Mouse (Mus musculus) urinary bladder, postnatal 4 days (tissue): ENCODE data around the gene Mctp1.
A peak's percentile ranks its signal among the peaks of the same experiment; 100 is the strongest.
"Not testable (repeated sequence)": the region's sequence is repeated elsewhere in the genome, so short reads cannot be mapped to it uniquely, and the experiment has no call there.

Experiments used
- DNase-seq, 2 experiments: peaks; one replicate each; pipeline ENCODE4 v3.0.0; 2021 to 2022; ENCODE audit warnings: low spot score in 2 of 2

The Mctp1 gene

DNA sequence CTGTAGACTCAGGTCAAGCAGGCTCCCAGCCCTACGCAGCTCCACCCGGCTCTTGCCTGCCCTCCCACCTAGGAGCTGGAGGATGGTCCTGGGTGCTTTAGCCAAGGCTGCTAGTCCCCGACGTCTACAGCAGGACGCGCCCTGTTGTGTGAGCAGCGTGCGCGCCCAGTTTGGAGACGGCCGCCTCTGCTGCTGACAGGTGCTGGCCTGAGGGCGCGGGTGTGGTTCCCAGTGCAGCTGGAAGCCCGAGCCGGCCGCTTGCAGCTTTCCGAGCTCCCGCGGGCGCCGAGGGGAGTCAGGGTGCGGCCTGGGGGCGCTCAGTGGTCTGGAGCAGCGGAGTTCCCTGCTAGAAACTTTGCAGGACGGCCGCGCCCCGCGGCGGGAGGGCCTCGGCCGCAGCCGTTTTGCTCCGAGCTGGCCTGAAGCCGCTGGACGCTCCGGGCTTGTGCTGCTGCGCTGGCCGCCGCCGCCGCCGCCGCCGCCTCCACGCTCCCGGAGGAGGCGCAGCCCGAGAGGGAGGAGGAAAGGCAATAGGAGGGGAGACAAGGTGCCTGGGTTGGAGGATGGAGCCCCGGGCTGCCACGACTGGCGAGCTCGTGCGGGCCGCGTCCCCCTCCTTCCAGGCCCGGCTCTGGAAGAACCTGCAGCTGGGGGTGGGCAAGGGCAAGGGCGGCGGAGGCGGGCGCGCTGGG is at the start of gene Mctp1:
Mctp1 (plus strand) TSS at position 564 of the 692 bp plus-strand sequence.
- peak; percentile 57 to 70 for DNase-seq

DNA sequence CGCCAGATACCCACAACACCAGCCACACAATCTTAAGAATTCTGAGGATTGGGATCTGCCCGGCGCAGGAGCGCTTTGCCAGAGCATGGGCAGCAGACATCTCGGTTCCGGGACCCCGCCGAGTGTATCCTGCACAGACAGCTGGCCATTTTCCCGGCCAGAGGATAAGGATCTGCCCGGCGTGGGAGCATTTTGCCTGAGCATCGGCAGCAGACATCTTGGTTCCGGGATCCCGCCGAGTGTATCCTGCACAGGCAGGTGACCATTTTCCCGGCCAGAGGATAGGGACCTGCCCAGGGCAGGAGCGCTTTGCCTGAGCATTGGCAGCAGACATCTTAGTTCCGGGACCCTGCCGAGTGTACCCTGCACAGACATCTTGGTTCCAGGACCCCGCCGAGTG is 38.4 kb upstream of the Mctp1 start:
- not testable (repeated sequence) for DNase-seq

DNA sequence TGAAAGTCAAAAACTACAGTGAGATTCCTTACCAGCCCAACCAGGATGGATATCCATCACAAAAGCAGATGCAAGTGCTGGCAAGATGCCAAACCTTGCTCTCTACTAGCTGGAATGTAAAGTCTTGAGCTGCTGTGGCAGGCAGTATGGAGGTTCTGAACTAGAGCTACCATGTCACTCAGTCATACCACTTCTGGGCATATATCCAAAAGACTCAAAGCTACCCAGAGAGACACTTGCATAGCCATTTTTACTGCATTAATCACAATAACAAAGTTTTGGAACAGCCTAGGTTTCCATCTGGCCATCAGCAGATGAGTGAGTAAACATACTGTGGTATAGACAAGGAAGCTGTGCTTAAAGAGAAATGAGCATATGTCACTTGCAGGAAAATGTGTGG is 25.6 kb upstream of the Mctp1 start:
- DNase-seq = no peak

DNA sequence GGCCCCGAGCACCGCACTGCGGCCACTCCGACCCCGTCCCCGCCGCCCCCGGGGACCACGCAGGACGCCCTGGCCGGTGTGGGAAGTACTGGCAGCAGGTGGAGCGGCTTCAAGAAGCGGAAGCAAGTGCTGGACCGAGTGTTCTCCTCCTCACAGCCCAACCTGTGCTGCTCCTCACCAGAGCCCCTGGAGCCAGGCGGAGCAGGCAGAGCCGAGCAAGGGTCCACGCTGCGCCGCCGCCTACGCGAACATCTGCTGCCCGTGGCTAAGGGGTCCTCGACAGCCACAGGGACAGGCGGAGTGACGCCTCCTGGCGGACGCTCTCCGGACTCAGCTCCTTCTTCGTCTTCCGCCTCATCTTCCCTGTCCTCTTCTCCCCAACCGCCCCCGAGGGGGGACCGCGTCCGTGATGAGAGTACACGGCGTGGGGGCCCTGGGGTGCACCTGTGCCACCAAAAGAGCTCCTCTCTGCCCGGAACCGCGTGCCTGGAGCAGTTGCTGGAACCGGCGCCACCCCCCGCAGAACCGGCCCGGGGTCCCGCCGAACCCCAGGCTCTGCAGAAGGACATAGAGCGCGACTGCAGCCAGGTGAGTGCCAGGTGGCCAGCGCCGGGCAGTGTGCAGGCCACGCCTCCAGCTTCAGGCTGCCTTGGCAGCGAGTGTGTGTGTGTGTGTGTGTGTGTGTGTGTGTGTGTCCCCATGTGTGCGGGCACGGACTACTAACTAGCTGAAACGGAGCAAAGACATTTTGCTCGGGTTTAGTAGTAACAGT is 515 bp downstream of the Mctp1 start:
- DNase-seq = peak; percentile 35 to 62

DNA sequence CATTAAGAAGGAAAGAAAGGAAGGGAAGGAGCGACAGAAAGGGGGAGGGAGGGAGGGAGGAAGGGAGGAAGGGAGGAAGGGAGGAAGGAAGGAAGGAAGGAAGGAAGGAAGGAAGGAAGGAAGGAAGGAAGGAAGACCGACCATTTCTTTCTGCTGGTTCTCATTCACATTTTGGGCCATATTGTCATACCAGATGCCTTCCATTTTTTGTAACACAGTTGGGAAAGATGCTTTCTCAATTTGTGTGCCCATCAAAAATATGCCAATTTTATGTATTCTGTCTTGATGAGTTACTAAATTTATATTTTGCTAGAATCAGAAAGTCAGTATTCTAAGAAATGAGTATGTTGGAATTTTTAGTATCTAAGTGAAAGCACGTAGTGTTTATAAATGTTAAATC is 4.3 kb downstream of the Mctp1 start:
- no peak for DNase-seq

DNA sequence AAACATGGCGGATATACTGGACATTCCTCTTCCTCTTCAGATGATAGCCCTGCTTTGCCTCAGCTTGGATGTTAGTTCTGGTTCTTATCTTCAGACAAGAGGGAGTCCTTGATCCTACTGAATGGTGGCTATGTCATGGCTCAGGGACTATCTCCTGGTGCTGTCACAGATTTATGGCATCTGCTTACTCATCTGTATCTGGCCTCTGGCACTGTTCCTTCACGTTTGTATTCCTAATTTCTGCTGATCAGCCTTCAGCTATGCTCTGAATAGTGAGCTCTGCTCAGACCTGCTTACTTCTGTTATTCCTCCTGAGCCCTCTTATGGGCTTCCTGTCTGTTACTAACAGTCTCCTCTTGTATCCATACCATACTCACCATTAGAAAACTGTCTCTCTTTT is 7.6 kb downstream of the Mctp1 start:
- no peak for DNase-seq

DNA sequence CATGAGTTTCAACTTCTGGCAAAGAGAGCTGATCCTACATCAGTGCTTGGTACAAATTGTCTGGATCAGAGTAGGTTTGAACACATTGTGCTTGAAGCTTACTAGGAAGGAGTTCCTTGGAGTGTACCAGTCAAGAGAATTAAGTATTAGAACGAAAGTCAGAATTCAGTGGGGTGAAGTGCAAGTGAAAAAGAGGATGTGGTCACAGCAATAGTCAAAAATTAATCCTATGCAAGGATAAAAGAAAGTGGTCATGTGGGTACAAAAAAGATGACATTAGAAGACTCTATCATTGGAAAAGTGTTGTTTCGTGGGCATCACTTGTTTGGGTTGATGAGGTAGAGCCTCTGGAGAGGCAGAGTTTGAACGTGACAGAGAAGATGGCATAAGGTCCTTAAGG is 8.8 kb downstream of the Mctp1 start:
- no peak for DNase-seq

DNA sequence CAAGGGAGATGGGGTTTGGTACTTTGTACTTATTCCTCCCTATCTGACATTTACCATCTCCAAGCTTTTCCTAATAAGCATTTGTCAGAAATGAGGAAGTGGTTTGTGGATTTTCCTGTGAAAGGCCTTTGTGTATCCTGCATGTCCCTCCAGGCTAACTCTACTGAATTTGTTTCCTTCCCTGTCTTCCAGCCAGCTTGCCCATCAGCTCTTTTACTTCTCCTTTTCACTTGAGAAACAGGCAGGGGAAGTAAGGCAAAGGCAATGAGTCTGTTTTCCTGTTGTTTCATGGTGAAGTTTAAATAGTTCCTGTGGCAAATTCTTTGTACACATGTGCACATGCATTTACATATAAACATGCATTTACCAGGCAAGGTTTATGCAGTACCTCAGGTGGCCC is 11.6 kb downstream of the Mctp1 start:
- no peak for DNase-seq

DNA sequence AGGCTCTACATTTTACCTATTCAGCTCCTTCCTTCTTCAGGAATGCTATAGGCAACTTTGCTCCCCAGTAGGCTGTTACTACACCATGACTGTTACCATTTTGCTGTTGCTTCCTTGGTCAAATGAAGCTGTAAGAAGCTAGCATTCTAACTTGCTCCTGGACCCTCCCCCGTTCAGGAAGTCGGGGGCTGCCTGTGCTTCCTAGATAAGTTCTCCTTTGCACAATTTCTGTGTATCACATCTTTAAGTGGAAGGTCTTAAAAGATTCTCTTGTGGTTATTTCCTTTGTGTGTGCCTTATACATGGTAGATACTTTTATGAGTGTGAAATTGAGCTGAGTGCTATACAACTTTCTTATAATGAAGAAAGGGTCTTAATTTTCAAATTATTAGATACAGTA is 25.0 kb downstream of the Mctp1 start:
- DNase-seq = no peak

DNA sequence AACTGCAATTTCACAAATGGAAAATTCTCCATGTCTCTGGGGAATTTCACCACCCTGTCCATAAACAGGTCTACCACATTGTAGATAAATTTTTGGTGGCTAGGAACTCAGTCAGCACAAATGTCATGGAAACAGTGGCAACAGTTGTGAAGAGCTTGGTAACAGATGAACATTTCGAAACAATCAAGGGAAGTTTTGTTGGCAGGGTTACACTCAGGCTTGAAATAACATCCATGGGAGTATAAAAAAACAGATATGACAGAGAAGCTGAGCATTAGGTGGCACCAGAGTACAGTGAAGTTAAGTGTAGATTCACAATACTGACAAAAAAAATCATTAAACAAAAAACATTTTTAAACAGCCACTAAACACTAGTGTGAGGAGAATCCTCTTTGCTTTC is 26.3 kb downstream of the Mctp1 start:
- no peak for DNase-seq

DNA sequence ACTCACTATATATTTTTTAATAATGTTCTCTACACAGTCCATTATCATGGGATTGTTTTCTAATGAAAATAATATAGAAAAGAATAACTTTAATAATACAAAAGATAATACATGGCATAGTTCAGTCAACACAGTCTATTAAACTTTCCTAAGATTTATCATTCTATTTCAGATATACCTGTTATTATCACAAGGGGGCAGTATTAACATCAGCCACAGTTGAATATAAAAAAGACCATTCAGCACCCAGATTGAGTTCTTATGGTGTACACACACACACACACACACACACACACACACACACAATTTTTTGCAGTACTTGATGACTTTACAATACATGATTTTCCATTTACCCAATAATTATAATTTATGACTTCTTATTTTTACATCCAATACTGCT is 31.0 kb downstream of the Mctp1 start:
- DNase-seq = no peak

DNA sequence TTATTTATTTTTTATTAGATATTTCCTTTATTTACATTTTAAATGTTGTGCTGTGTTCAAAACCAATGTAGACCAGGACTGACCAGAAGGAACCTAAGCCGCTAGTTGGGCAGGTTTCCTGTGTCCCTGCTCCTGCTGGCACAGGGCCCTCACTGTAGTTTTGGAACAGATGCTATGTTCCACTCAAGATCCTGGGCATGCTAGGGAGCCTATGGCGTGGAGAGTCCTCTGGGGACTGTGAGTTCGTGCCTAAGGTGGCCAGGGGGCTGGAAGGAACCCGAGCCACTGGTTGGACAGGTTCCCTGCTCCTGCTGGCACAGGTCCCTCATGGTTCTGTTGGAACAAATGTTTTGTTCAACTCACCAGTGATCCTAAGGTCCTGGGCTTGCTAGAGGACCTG is 35.8 kb downstream of the Mctp1 start:
- DNase-seq = no peak

DNA sequence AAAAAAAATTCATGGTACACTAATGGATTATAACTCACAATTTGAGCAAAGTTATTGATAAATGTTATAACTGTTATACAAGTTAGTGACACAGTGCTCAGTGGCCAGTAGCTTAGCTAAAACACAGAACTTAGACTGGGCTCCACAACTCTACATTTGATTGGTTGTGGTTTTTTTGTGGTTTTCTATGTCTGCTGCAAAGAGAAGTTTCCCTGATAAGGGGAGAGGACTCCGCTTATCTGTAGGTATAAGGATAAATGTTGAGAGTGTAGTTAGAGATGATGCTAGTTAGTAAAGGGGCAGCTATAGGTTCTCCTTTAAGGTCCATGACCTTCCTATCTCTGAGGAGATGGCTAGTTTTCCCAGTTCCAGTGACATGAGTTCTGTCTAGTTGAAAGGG is 36.7 kb downstream of the Mctp1 start:
- no peak for DNase-seq

DNA sequence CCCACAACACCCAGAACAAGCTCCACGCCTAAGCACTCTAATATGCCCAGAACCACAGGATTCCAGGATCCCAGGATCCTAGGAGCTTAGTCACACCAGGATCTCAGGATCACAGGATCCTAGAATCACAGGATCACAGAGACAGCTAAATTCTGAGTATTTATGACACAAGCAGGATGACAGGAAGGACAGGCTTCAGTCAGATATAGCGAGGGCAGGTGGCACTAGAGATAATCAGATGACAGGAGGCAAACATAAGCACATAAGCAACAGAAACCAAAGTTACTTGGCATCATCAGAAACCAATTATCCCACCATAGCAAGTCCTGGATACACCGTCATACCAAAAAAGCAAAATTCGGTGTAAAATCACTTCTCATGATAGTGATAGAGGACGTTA is 37.8 kb downstream of the Mctp1 start:
- no peak for DNase-seq

DNA sequence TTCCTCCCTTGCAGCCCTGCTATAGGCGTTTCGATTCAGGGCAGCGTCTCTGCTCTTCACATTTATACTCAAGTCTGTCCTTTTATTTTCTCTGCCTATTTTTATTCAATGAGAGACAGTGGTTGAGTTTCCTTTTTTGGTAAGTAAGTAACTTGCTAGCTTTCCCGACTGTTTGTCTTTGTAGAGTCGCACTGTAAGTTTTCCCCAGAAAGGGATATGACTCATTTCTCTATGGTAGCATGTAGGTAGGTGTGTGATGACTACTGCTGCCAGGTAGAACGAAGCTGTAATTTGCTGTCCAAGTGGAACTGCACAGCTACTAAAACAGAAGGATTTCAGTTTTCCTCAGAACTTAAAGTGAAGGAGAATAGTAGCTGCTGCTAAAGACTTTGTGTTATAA is 45.1 kb downstream of the Mctp1 start:
- DNase-seq = no peak

DNA sequence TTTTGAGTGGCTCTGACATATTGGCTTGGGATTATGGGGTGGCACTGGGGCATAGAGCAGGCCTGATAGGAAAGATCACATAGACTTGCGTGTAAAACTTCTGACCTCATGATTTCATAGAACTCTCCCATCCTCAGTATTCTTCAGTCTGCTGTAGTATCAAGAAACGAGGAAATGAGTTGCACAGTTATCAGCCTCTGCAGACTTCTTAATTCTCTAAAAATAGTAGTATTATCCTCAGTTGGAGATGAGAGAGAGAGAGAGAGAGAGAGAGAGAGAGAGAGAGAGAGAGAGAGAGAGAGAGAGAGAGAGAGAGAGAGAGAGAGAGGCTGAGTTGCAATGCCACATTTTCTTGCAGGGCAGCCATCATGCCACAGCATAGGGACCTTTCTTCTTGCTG is 45.6 kb downstream of the Mctp1 start:
- DNase-seq = no peak

DNA sequence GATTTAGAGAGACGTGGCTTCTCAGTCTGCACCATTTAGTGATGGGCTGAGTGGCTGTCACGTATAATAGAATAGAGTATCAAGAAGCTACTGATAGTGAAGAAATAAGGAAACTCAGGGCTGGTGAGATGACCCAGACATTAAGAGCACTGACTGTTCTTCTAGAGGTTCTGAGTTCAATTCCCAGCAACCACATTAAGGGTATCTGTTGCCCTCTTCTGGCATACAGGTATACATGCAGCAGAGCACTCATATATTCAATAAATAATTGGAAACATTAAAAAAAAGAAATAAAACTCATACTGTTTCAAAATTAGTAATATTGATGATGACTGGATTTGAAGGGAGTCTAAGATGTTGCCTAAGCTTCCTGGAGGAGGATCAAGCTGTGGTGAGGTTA is 47.6 kb downstream of the Mctp1 start:
- DNase-seq = no peak

DNA sequence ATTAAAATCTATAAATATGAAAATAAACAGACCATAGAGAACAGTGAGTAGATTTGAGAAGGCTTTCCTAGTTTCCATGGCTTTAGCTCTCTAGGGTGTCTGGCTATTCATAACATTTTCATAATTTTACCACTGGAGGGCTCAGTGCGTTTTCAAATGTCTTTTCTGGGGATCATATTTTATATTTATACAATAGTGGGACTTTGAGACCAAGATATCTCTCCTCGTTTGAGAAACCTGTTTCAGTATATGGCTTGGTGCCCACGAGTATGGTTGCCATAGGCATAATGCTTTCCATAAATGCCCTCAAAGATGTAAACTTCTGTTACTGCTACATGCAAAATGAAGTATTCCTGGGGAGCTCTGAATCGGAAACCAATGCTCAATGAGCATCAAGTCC is 49.1 kb downstream of the Mctp1 start:
- no peak for DNase-seq

DNA sequence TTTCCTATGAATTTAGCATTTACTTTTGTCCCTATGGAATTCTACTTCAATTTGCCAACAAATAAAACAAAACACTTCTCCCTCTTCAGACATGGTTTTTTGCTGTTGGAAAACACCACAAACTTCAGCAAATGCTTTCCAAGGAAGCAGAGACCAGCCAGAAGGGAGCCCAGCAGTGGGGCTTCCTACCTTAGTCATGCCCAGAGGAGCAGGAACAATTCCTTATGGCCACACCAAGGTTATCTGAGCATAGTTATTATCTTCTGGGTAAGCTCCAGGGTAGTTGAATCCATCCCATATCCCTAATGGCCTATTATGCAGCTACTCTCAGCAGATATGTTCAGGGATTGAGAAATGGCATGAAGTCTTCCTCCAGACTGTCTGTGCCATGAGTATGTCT is 52.1 kb downstream of the Mctp1 start:
- DNase-seq = no peak

DNA sequence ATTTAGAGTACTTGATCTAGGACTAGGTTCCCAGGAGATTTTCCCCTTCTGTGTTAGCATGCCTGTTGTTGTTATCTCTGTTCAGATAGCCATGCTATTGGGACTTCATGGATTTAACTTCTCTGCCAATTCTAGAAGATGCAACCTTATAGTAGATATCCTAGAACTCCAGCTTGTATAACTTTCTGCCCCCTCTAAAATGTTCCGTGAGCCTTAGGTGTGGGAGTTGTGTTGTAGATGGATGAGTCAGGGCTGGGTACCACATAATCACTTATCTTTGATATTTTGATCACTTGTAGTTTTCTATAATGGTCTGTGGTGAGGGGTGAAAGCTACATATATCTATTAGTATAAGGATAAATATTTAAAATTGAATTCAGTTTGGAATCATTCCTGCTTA is 54.4 kb downstream of the Mctp1 start:
- DNase-seq = no peak

DNA sequence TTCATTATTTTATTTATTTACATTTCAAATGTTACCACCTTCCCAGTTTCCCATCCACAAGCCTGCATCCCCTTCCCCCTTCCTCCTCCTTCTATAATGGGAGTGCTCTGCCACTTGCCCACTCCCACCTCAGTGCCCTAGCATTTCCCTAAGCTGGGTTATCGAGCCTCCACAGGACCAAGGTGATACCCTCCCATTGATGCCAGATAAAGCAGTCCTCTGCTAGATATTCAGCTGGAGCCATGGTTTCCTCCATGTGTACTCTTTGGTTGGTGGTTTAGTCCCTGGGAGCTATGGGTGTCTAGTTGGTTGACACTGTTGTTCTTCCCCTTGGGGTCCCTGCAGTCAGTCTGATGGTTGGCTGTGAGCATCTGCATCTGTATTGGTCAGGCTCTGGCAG is 61.7 kb downstream of the Mctp1 start:
- no peak for DNase-seq

DNA sequence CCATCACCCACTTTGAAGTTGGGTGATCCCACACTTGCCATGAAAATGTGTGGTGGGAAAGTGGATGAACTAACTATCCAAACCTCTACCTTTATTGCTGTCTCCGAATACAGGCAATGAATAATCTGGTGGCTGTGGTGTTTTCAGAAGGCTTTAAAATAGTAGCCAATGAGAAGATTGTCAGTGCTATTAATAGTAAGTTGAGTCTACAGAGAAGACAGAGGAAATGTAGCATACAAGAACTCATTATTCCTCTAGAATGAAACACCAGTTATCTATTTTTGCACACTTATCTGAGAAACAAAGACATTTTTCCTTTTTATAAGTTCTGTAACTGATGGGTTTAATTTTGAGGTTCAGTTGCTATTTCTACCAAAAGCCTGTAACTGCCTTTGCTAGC is 63.2 kb downstream of the Mctp1 start:
- DNase-seq = no peak

DNA sequence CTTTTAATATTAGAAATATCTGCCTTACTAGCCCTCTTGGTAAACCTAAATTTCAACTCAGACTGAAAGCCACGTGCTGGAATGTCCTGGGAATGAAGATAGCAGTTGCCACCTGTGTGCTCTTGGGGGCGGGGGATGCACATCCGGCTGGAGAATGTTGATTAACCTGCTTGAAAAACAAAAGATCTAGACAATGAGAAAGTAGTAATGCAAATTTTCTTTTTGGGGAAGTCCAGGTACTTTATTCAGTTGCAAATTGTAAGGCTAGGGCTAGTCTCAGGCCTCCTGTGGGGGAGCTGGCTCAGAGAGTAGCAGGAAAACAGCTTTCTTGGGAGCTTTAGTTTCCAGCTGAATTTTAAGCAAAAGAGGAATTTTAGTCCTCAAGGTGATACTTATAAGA is 67.2 kb downstream of the Mctp1 start:
- DNase-seq = not testable (repeated sequence)

DNA sequence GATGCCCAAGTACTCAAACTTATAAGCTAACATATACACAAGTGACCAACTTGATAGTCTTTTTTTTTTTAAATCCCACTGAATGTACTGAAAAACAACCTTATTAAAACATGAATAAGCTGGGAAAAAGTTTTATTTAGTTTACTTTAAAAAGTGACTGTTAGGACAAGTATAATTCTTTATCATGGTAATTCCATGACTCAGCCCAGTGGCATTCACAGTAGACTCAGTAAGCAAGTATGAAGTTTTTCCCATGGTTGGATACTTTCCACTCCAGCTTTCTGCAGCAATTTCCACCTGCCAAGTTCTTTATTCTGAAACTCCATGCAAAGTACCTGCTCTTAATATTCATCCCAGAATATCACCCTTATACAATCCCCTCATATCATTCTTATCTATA is 97.3 kb downstream of the Mctp1 start:
- no peak for DNase-seq
